Mouse (Mus musculus) liver, postnatal 0 days (tissue): ENCODE data around the gene Gm37240. TPM values are rescaled to one million over a fixed set of nuclear protein-coding genes. Genes with fewer than 3 reads are reported as not detected.

Source experiments
- ATAC-seq: fragments of 200-750 bp; cut with Nextera tagmentation; 2 replicates; pipeline ENCODE4 v1.8.0; 2017; ENCODE audit warnings: mild to moderate bottlenecking, moderate library complexity
- DNase-seq: peaks from one replicate; pipeline ENCODE4 v3.0.0-alpha.2; 2016
- H3K27ac ChIP-seq: fragments of 300-500 bp; sonication (generic); 2 replicates; pipeline ENCODE4 v1.5.1; 2014; ENCODE audit warnings: antibody characterized with exemption, moderate library complexity, mild to moderate bottlenecking, low read depth
- H3K27me3 ChIP-seq: fragments of 300-500 bp; sonication (generic); 2 replicates; pipeline ENCODE4 v1.6.1; 2014; ENCODE audit warnings: low read length, control low read depth, mixed read lengths; ENCODE audit not compliant: insufficient read depth
- H3K36me3 ChIP-seq: fragments of 300-500 bp; sonication (generic); replicated peaks from 2 replicates; pipeline ENCODE4 v1.6.1; 2014; ENCODE audit warnings: mild to moderate bottlenecking, control low read depth, low read length, moderate library complexity, mixed read lengths; ENCODE audit not compliant: insufficient read depth
- H3K4me1 ChIP-seq: fragments of 300-500 bp; sonication (generic); 2 replicates; pipeline ENCODE4 v1.6.1; 2014; ENCODE audit warnings: antibody characterized with exemption, mild to moderate bottlenecking, control low read depth; ENCODE audit not compliant: insufficient read depth
- H3K4me2 ChIP-seq: fragments of 300-500 bp; sonication (generic); 2 replicates; pipeline ENCODE4 v1.6.1; 2014; ENCODE audit warnings: low read depth, mild to moderate bottlenecking, low read length, moderate library complexity, mixed read lengths
- H3K4me3 ChIP-seq: fragments of 300-500 bp; sonication (generic); 2 replicates; pipeline ENCODE4 v1.5.1; 2014; ENCODE audit warnings: low read depth, low read length
- H3K9ac ChIP-seq: fragments of 300-500 bp; sonication (generic); replicated peaks from 2 replicates; pipeline ENCODE4 v1.6.1; 2014; ENCODE audit warnings: mild to moderate bottlenecking, moderate library complexity
- H3K9me3 ChIP-seq: fragments of 300-500 bp; sonication (generic); 2 replicates; pipeline ENCODE4 v1.6.1; 2016; ENCODE audit warnings: mild to moderate bottlenecking, control low read depth, low read length, mixed read lengths
- CTCF ChIP-seq: sonication (generic); IDR thresholded peaks from 2 replicates; pipeline ENCODE4 v1.5.1; 2016; ENCODE audit warnings: antibody characterized with exemption, low read depth
- EP300 ChIP-seq: IDR thresholded peaks from 2 replicates; pipeline ENCODE4 v1.6.1; 2016; ENCODE audit warnings: antibody characterized with exemption, low read depth, mild to moderate bottlenecking
- WGBS: fragments of 180-500 bp; shearing (Covaris S2); extraction: QIAGEN DNeasy Blood & Tissue Kit; methylation state at CpG from one replicate; pipeline ENCODE4 v1.1.7; 2014; ENCODE audit not compliant: insufficient replicate concordance; 5-methylcytosine and 5-hydroxymethylcytosine counted together
- polyA plus RNA-seq: library from polyadenylated mRNA; unstranded; fragments of >200 nt; fragmentation: Nextera tagmentation; extraction: Ambion mirVana; gene quantifications from 2 replicates; pipeline ENCODE4 v1.2.1, GENCODE M21; 2015

Gm37240 gene
- polyA plus RNA-seq, 1 experiment from 2014 or later = 0.72 TPM

DNA sequence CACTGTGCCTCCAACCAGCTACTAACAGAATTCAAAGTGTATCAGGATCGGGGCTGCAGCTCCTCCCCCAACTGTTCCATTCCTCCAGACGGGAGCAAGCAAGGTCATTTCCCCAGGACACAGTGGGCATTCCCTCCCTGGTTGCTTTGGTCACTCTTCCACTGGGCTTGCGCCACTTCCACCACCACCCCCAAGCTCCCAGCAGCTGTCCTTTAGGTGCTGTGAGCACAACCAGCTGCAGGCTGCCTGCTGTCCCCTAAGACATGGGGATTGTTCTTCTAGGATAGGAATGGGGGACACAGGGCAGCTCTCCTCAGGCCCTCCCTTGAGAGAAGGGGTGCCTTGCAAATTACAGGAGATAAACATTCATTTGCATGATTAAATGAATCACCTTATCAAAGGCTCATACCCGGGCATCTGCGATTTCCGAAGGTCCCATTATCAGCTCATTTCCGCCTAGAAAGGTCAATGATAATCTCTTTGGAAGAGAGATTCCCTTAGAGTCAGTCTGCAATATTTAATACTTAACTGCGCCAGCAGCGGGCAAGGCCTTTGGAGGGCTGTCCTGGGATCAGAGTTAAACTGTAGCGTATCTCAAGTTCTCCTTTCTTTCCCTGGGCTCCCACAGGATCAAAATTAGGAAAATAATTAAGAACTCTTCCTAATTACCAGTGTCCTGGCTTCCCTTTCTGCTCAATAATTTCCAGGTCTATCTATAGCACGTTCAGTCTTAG is 1247.4 kb downstream of the Gm37240 start:
- Histone ChIP-seq H3K4me3 (no peak overlapping the region), H3K36me3 (no peaks in the 10 kb centered on the region), H3K4me1 (peaks cover 11% of the 10 kb centered on the region), H3K9me3 (no peaks in the 10 kb centered on the region), H3K27ac (no peak overlapping the region), H3K27me3 (no peaks in the 10 kb centered on the region), H3K9ac (no peak overlapping the region), H3K4me2 (no peak overlapping the region)
- 49% methylated on average over 11 of the region's 11 CpGs for WGBS
- TF ChIP-seq CTCF (no peak), EP300 (no peak)
- ATAC-seq (peak; percentile 64; the same call in 1 of the 2 replicates), DNase-seq (peak; percentile 29)

DNA sequence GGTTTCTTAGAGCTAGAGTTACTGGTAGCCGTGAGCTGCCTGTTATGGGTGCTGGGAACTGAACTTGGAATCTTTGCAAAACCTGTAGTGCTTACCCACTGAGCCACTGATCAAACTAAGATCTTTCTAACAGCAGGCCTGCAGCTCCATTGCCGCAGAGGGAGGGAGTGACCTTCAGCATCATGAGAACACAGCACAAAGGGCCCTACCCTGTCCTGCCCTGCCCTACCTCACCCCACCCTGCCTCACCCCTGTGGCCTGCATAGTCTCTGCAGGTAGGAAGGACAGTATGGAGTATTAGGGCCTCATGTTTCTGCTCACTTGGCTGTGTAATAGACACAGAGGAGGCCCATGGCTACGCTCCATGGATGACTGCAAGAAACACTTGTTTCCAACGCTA is 1248.5 kb downstream of the Gm37240 start:
- 77% methylated on average over 4 of the region's 4 CpGs for WGBS
- H3K4me1 ChIP-seq = peaks cover 11% of the 10 kb centered on the region
- H3K27ac ChIP-seq = no peak overlapping the region
- H3K27me3 ChIP-seq = no peaks in the 10 kb centered on the region
- H3K4me2 ChIP-seq = no peak overlapping the region
- no peaks in the 10 kb centered on the region for H3K36me3 ChIP-seq
- DNase-seq (no peak), ATAC-seq (no peak)
- H3K9me3 ChIP-seq = no peaks in the 10 kb centered on the region
- H3K4me3 ChIP-seq = no peak overlapping the region
- no peak for TF ChIP-seq CTCF
- TF ChIP-seq EP300 = no peak
- H3K9ac ChIP-seq = no peak overlapping the region

DNA sequence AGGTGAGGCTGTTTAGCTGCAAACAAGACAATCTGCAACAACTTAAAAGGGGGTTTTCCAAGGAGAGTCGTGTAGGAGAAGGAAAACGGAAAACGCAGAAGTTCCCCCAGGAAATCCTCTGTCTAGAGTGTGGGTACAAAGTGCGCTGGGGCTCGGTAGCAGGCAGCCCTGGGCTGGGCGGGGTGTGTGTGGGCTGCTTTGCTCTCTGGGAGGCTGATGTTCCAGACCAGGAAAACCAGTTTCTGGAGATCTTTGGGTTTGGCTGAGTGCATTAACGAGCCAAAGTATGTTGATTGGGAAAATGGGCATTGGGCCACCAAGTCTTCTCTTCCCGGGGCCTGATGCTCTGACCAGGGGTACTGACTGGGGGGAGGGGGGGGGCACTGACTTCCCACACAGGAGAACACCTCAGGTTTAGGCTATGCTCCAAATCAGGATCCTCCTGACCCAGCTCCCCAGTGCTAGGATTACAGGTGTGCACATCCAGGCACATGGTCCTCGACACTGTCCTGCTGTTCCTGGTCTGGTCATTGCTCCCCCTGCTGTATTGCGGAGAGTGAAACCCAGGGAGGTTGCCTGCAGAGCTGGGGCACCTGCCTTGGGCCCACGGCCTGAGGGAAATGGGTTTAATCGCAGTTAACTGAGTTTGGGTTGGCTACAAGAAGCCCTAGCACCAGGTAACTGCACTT is 1249.3 kb downstream of the Gm37240 start:
- ATAC-seq (no peak), DNase-seq (no peak)
- TF ChIP-seq EP300 (no peak), CTCF (no peak)
- Histone ChIP-seq H3K27ac (no peak overlapping the region), H3K4me1 (peaks cover 11% of the 10 kb centered on the region), H3K9me3 (no peaks in the 10 kb centered on the region), H3K4me3 (no peak overlapping the region), H3K27me3 (no peaks in the 10 kb centered on the region), H3K36me3 (no peaks in the 10 kb centered on the region), H3K9ac (no peak overlapping the region), H3K4me2 (no peak overlapping the region)
- 45% methylated on average over 12 of the region's 12 CpGs for WGBS

DNA sequence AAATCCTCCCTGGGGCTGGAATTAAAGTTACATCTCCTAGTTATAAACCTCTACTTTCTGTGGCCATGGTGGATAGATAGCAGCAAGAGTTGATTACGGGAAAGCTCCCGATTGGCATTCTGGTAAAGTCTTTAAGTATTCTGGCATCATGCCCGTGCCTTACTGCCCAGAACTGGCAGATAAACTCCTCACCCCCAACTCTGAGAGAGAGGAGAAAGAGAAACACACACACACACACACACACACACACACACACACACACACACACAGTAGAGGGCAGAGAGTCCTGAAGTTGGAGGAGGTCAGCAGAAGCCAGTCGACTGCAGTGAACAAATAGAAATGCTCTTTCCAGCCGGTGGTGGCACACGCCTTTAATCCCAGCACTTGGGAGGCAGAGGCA is 1250.2 kb downstream of the Gm37240 start:
- H3K27me3 ChIP-seq = no peaks in the 10 kb centered on the region
- H3K27ac ChIP-seq = no peak overlapping the region
- H3K36me3 ChIP-seq = no peaks in the 10 kb centered on the region
- no peak overlapping the region for H3K9ac ChIP-seq
- no peaks in the 10 kb centered on the region for H3K9me3 ChIP-seq
- 55% methylated on average over 6 of the region's 6 CpGs for WGBS
- H3K4me2 ChIP-seq = no peak overlapping the region
- DNase-seq (no peak), ATAC-seq (no peak)
- TF ChIP-seq CTCF = no peak
- no peak for TF ChIP-seq EP300
- H3K4me1 ChIP-seq = peaks cover 11% of the 10 kb centered on the region
- H3K4me3 ChIP-seq = no peak overlapping the region

DNA sequence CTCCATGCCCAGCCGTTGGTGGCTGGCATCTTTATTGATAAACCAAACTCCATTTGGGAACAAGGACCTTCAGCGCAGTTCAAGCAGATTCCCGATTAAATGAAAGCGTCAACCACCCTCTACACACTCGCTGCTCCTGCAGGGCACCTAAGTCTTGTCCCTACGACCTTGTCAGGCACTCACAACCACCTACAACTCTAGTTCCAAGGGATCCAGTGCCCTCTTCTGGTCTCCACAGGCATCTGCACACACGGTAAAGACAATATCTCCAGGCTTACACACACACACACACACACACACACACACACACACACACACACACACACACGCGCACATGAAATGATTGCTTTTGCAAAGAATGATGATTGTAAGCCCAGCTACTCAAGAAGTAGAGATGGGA is 1255.7 kb downstream of the Gm37240 start:
- Histone ChIP-seq H3K4me1 (no peaks in the 10 kb centered on the region), H3K4me2 (no peak overlapping the region), H3K4me3 (no peak overlapping the region), H3K27ac (no peak overlapping the region), H3K9ac (no peak overlapping the region), H3K9me3 (no peaks in the 10 kb centered on the region), H3K27me3 (no peaks in the 10 kb centered on the region), H3K36me3 (no peaks in the 10 kb centered on the region)
- DNase-seq (no peak), ATAC-seq (no peak)
- WGBS = 86% methylated on average over 9 of the region's 9 CpGs
- TF ChIP-seq EP300 = no peak
- no peak for TF ChIP-seq CTCF

DNA sequence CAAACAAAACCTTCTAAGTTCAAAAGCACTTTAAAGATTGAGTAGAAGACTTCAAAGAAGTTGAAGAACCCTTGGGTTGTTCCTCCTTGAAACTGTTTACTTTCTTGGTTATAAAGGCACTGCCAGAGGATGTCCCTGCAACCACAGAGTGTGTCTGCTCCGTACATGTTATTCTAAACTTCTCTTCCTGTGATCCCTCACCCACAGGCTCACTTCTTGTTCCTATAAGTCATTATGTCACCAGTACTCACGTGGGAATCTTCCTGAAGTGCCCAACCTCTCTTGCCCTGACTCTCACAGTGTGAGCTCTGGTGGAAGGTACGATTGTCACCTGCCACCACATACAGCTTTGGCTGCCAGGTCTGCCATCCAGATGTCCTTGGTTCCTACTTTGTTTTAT is 1265.3 kb downstream of the Gm37240 start:
- Histone ChIP-seq H3K4me1 (no peaks in the 10 kb centered on the region), H3K27me3 (no peaks in the 10 kb centered on the region), H3K36me3 (no peaks in the 10 kb centered on the region), H3K27ac (no peak overlapping the region), H3K4me2 (no peak overlapping the region), H3K9me3 (no peaks in the 10 kb centered on the region), H3K9ac (no peak overlapping the region), H3K4me3 (no peak overlapping the region)
- DNase-seq (no peak), ATAC-seq (no peak)
- no peak for TF ChIP-seq CTCF
- WGBS = 22% methylated on average over 3 of the region's 3 CpGs
